15 mouse cellular contexts compared by ENCODE assay signal in genomic region chr4:151817981-151818766, GRCm38 (mm10). TPM values are rescaled to one million over a fixed set of nuclear protein-coding genes. Genes with fewer than 3 reads are reported as not detected.
DNase-seq lines count a peak whose midpoint lies in the region; ATAC-seq lines count a peak whose summit lies in the region.
"Had no signal": no experiment of that assay in that cellular context is flagged by ENCODE, and none has a peak within 500 bp of the region (broad histone marks: within the 10 kb centered on the region; RNA-seq: fewer than 3 reads in every experiment).

No protein-coding gene starts in this region.

- H3K36me3 ChIP-seq in heart, embryonic 12.5 days = no peaks in the 10 kb centered on the region; the same call in 1 of the 2 replicates
- H3K36me3 ChIP-seq in hindbrain, embryonic 16.5 days (ENCODE audit: control insufficient read depth, insufficient read depth, low read length) = no peaks in the 10 kb centered on the region
- H3K36me3 ChIP-seq in midbrain, embryonic 16.5 days (ENCODE audit: control insufficient read depth, insufficient read depth, low read length) = no peaks in the 10 kb centered on the region

- H3K27me3 ChIP-seq in heart, embryonic 12.5 days (replicated peaks) = no peaks in the 10 kb centered on the region
- no peaks in the 10 kb centered on the region for H3K27me3 ChIP-seq in hindbrain, embryonic 16.5 days (replicated peaks; ENCODE audit: control insufficient read depth, insufficient read depth, low read length)
- H3K27me3 ChIP-seq in midbrain, embryonic 16.5 days (ENCODE audit: control insufficient read depth, insufficient read depth, low read depth, low read length) = no peaks in the 10 kb centered on the region
- H3K27me3 ChIP-seq: limb, embryonic 13.5 days had no signal

- DNase-seq in heart, postnatal 10 days = no peak
- DNase-seq in retina, postnatal 1 day = peak; percentile 51
- DNase-seq in retina, embryonic 14.5 days (ENCODE audit: low spot score) = no peak
- DNase-seq in spleen, postnatal 36 days (ENCODE audit: low spot score in 2 of 2) = no peak
- no peak for DNase-seq in cerebellum, adult 8-10 months
- DNase-seq: cerebellum, adult 18-20 months; gastrocnemius, postnatal 14 days; kidney, postnatal 10 days; lung, postnatal 4 days; right cerebral cortex, postnatal 25 days had no signal

- H3K4me3 ChIP-seq in heart, embryonic 12.5 days = no peak overlapping the region
- H3K4me3 ChIP-seq in hindbrain, embryonic 16.5 days (ENCODE audit: low read length) = no peak overlapping the region
- H3K4me3 ChIP-seq in midbrain, embryonic 16.5 days (ENCODE audit: low read depth, low read length) = no peak overlapping the region
- H3K4me3 ChIP-seq: limb, embryonic 13.5 days had no signal

- H3K9ac ChIP-seq in heart, embryonic 12.5 days = no peak overlapping the region
- no peak overlapping the region for H3K9ac ChIP-seq in hindbrain, embryonic 16.5 days (ENCODE audit: low read depth, low read length)
- no peak overlapping the region for H3K9ac ChIP-seq in midbrain, embryonic 16.5 days (ENCODE audit: low read depth, low read length)
- H3K9ac ChIP-seq: limb, embryonic 13.5 days had no signal

- intact Hi-C loops in heart, postnatal 10 days (cut with DNase I) = no loop called here

- H3K4me2 ChIP-seq in heart, embryonic 12.5 days = no peak overlapping the region
- H3K4me2 ChIP-seq in hindbrain, embryonic 16.5 days (ENCODE audit: low read length) = no peak overlapping the region
- H3K4me2 ChIP-seq in midbrain, embryonic 16.5 days (ENCODE audit: low read length) = no peak overlapping the region
- H3K4me2 ChIP-seq: limb, embryonic 13.5 days had no signal

- ATAC-seq in heart, embryonic 12.5 days (ENCODE audit: insufficient number of reproducible peaks, low FRiP score) = peak; percentile 31; the same call in 1 of the 2 replicates
- peak; percentile 17; the same call in 1 of the 2 replicates for ATAC-seq in hindbrain, embryonic 16.5 days
- ATAC-seq in midbrain, embryonic 16.5 days = no peak
- ATAC-seq: inflammation-experienced regulatory T-cells, adult 6 months had no signal

- peaks cover 52% of the 10 kb centered on the region for H3K4me1 ChIP-seq in heart, embryonic 12.5 days (replicated peaks)
- peaks cover 2% of the 10 kb centered on the region for H3K4me1 ChIP-seq in hindbrain, embryonic 16.5 days (ENCODE audit: control insufficient read depth, insufficient read depth, low read depth, low read length)
- H3K4me1 ChIP-seq in midbrain, embryonic 16.5 days (ENCODE audit: control insufficient read depth, insufficient read depth, low read length) = peaks cover 8% of the 10 kb centered on the region

- no peaks in the 10 kb centered on the region for H3K9me3 ChIP-seq in heart, embryonic 12.5 days (replicated peaks)
- H3K9me3 ChIP-seq in hindbrain, embryonic 16.5 days (ENCODE audit: control insufficient read depth, low read length) = no peaks in the 10 kb centered on the region
- H3K9me3 ChIP-seq in midbrain, embryonic 16.5 days (replicated peaks; ENCODE audit: control insufficient read depth, low read length, poor library complexity, severe bottlenecking) = no peaks in the 10 kb centered on the region
- H3K9me3 ChIP-seq: limb, embryonic 13.5 days had no signal

- no peak overlapping the region for H3K27ac ChIP-seq in heart, embryonic 12.5 days (ENCODE audit: poor library complexity, severe bottlenecking)
- H3K27ac ChIP-seq in hindbrain, embryonic 16.5 days (ENCODE audit: low read depth, low read length) = no peak overlapping the region
- H3K27ac ChIP-seq in midbrain, embryonic 16.5 days (ENCODE audit: low read length) = 0 out of 2 replicates have a peak overlapping the region, but pooled peaks have one; percentile 8
- H3K27ac ChIP-seq: limb, embryonic 13.5 days had no signal

- WGBS in heart, embryonic 12.5 days = 38% methylated on average over 3 of the region's 3 CpGs
- 30% methylated on average over 3 of the region's 3 CpGs for WGBS in hindbrain, embryonic 16.5 days
- WGBS in midbrain, embryonic 16.5 days = 33% methylated on average over 3 of the region's 3 CpGs

RNA-seq across cellular contexts. Expression of gene Camta1, which starts 43.5 kb away (rescaled TPM):
- 159 and 165 TPM in 2 replicates for polyA plus RNA-seq in heart, embryonic 12.5 days (2016; fragmentation: Nextera tagmentation; extraction: Ambion mirVana)
- total RNA-seq in heart, postnatal 10 days (2021) = 100 to 1,000 TPM; 180 to 183 TPM
- 139 and 153 TPM in 2 replicates for polyA plus RNA-seq in hindbrain, embryonic 16.5 days (2015; fragmentation: Nextera tagmentation; extraction: Ambion mirVana)
- polyA plus RNA-seq in midbrain, embryonic 16.5 days (2015; fragmentation: Nextera tagmentation; extraction: Ambion mirVana) = 155 and 159 TPM in 2 replicates
